ENCODE assay signal across 8 mouse cellular contexts in the genomic region with DNA sequence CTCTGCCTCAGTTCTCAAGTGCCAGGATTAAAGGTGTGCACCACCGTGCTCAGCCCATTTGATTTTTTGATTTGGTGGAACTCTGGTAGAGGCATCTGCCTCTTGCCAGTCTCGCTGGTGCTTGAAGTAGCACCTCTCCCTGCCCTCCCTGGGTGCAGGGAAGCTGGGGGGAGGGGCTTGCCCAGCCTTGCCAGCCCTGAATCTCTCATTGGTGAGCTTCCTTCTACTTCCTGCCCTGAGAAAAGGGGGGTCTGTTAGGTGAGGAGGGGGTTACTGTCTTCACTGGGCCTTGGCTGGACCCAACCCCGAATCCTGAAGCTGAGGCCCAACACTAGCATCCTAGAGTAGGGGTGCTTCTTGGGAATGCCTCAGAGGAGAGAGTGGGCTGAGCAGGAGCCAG. TPM values are rescaled to one million over a fixed set of nuclear protein-coding genes. Genes with fewer than 3 reads are reported as not detected.
DNase-seq lines count a peak whose midpoint lies in the region; ATAC-seq and TF ChIP-seq lines count a peak whose summit lies in the region.

No protein-coding gene starts in this region.

- TF ChIP-seq EP300 in heart, adult 2 months (IDR thresholded peaks at IDR 0.05; ENCODE audit: insufficient read depth, low read depth, low read length), result no peak
- no peak for TF ChIP-seq EP300 in lung, postnatal 0 days (IDR thresholded peaks at IDR 0.05)

- no peak for ATAC-seq in lung, postnatal 0 days
- no peak for ATAC-seq in hindbrain, embryonic 14.5 days (ENCODE audit: low FRiP score)
- ATAC-seq in neural tube, embryonic 13.5 days (ENCODE audit: low read depth), result no peak

- no peak for DNase-seq in heart, adult 2 months
- DNase-seq in heart, adult 9 months (ENCODE audit: low spot score in 2 of 2), result no peak
- no peak for DNase-seq in lung, postnatal 0 days (ENCODE audit: low spot score)
- no peak for DNase-seq in lung, postnatal 25 days (ENCODE audit: low spot score)
- no peak for DNase-seq in hindbrain, embryonic 14.5 days (ENCODE audit: low spot score)
- no peak for DNase-seq in frontal cortex, postnatal 10 days (ENCODE audit: low spot score in 2 of 2)
- DNase-seq in left cerebral cortex, adult 18-20 months (ENCODE audit: low spot score in 2 of 2), result no peak

- H3K4me3 ChIP-seq in heart, adult 2 months, result no peak overlapping the region
- no peak overlapping the region for H3K4me3 ChIP-seq in lung, postnatal 0 days (ENCODE audit: low read depth, low read length)
- no peak overlapping the region for H3K4me3 ChIP-seq in hindbrain, embryonic 14.5 days (replicated peaks; ENCODE audit: low read length)
- H3K4me3 ChIP-seq in neural tube, embryonic 13.5 days, result no peak overlapping the region

- H3K27ac ChIP-seq in heart, adult 2 months, result peak overlapping the region; percentile 18; the same call in 1 of the 2 replicates
- peak overlapping the region; percentile 100 for H3K27ac ChIP-seq in lung, postnatal 0 days (ENCODE audit: low read length)
- H3K27ac ChIP-seq in hindbrain, embryonic 14.5 days, result no peak overlapping the region
- peak overlapping the region; percentile 90; the same call in 1 of the 2 replicates for H3K27ac ChIP-seq in neural tube, embryonic 13.5 days (replicated peaks)

- no peaks in the 10 kb centered on the region for H3K27me3 ChIP-seq in heart, adult 2 months (ENCODE audit: control insufficient read depth, insufficient read depth, low read length)
- no peaks in the 10 kb centered on the region for H3K27me3 ChIP-seq in lung, postnatal 0 days (replicated peaks; ENCODE audit: insufficient read depth, low read length)
- no peaks in the 10 kb centered on the region for H3K27me3 ChIP-seq in hindbrain, embryonic 14.5 days (ENCODE audit: control insufficient read depth, insufficient read depth, low read length)
- H3K27me3 ChIP-seq in neural tube, embryonic 13.5 days, result no peaks in the 10 kb centered on the region

- 0 out of 2 replicates have a peak overlapping the region, but pooled peaks have one; percentile 4 for H3K9ac ChIP-seq in heart, adult 2 months (ENCODE audit: low read depth, low read length)
- no peak overlapping the region for H3K9ac ChIP-seq in lung, postnatal 0 days (replicated peaks; ENCODE audit: low read depth)
- 0 out of 2 replicates have a peak overlapping the region, but pooled peaks have one; percentile 59 for H3K9ac ChIP-seq in hindbrain, embryonic 14.5 days
- peak overlapping the region; percentile 100 for H3K9ac ChIP-seq in neural tube, embryonic 13.5 days

- no peak for TF ChIP-seq POLR2A in heart, adult 2 months (IDR thresholded peaks at IDR 0.05; ENCODE audit: insufficient read depth, low read depth, low read length)

- intact Hi-C loops in heart, adult 2 months (cut with DNase I), result no loop called here

- peaks cover 59% of the 10 kb centered on the region for H3K36me3 ChIP-seq in heart, adult 2 months (ENCODE audit: control insufficient read depth, insufficient read depth, low read length)
- H3K36me3 ChIP-seq in lung, postnatal 0 days (ENCODE audit: insufficient read depth, low read length), result peaks cover 15% of the 10 kb centered on the region; the same call in 1 of the 2 replicates
- peaks cover 68% of the 10 kb centered on the region for H3K36me3 ChIP-seq in hindbrain, embryonic 14.5 days (replicated peaks; ENCODE audit: control insufficient read depth, insufficient read depth)
- peaks cover 80% of the 10 kb centered on the region for H3K36me3 ChIP-seq in neural tube, embryonic 13.5 days

- 53% methylated on average over 3 of the region's 3 CpGs for WGBS in heart, adult 2 months
- WGBS in lung, postnatal 0 days, result 45% methylated on average over 3 of the region's 3 CpGs
- WGBS in hindbrain, embryonic 14.5 days, result 78% methylated on average over 3 of the region's 3 CpGs
- 31% methylated on average over 3 of the region's 3 CpGs for WGBS in neural tube, embryonic 13.5 days

- no peak for TF ChIP-seq CTCF in heart, adult 2 months (IDR thresholded peaks at IDR 0.05)
- TF ChIP-seq CTCF in lung, postnatal 0 days (IDR thresholded peaks at IDR 0.05), result no peak

- H3K4me1 ChIP-seq in heart, adult 2 months (ENCODE audit: control insufficient read depth, insufficient read depth, low read length), result peaks cover 56% of the 10 kb centered on the region
- peaks cover 54% of the 10 kb centered on the region for H3K4me1 ChIP-seq in lung, postnatal 0 days (ENCODE audit: insufficient read depth, low read depth, low read length)
- peaks cover 58% of the 10 kb centered on the region for H3K4me1 ChIP-seq in hindbrain, embryonic 14.5 days (replicated peaks; ENCODE audit: control insufficient read depth, insufficient read depth, low read length)
- H3K4me1 ChIP-seq in neural tube, embryonic 13.5 days (replicated peaks), result peaks cover 74% of the 10 kb centered on the region

- no peaks in the 10 kb centered on the region for H3K9me3 ChIP-seq in lung, postnatal 0 days (ENCODE audit: low read length)
- H3K9me3 ChIP-seq in hindbrain, embryonic 14.5 days (ENCODE audit: control insufficient read depth, low read length), result no peaks in the 10 kb centered on the region
- no peaks in the 10 kb centered on the region for H3K9me3 ChIP-seq in neural tube, embryonic 13.5 days

- H3K79me2 ChIP-seq in heart, adult 2 months (replicated peaks; ENCODE audit: control insufficient read depth, insufficient read depth, low read length), result peaks cover 19% of the 10 kb centered on the region

- no peak overlapping the region; the same call in 1 of the 2 replicates for H3K4me2 ChIP-seq in lung, postnatal 0 days (replicated peaks; ENCODE audit: low read depth, low read length)
- peak overlapping the region; percentile 96 for H3K4me2 ChIP-seq in hindbrain, embryonic 14.5 days (replicated peaks)
- H3K4me2 ChIP-seq in neural tube, embryonic 13.5 days, result peak overlapping the region; percentile 99

RNA-seq across cellular contexts. Expression of a gene that starts 7.2 kb away (rescaled TPM):
- total RNA-seq in heart, adult 2 months (2021), result 10 to 100 TPM; 39.2 to 39.8 TPM
- polyA plus RNA-seq in heart, adult 2 months (2012; rRNA removed), result 17.2 and 24.1 TPM in 2 replicates
- 34.1 and 34.8 TPM in 2 replicates for polyA plus RNA-seq in lung, postnatal 0 days (2015; fragmentation: Nextera tagmentation; extraction: Ambion mirVana)
- 37.5 and 39.4 TPM in 2 replicates for polyA plus RNA-seq in hindbrain, embryonic 14.5 days (2014; fragmentation: Nextera tagmentation; extraction: Ambion mirVana)
- 26.5 and 30.4 TPM in 2 replicates for polyA plus RNA-seq in neural tube, embryonic 13.5 days (2015; fragmentation: Nextera tagmentation; extraction: Ambion mirVana)
- total RNA-seq in left cerebral cortex, adult 18-20 months (2021), result 100 to 1,000 TPM; 119 to 120 TPM
